Mouse (Mus musculus): Measurements from ENCODE around the gene Zdhhc7.

GRCm38 (mm10) chr8:120051006-120051405 is 50.3 kb downstream of the Zdhhc7 start:
- no peak for TF ChIP-seq CTCF (conservative IDR thresholded peaks at IDR 0.05; ENCODE audit: low read length)
- no peak for TF ChIP-seq NANOG (IDR thresholded peaks at IDR 0.05; ENCODE audit: borderline replicate concordance, low read length)

Measured in E14TG2a.4 (cell line).